Mouse (Mus musculus): ENCODE results near the gene Tspan4. TPM values are rescaled to one million over a fixed set of nuclear protein-coding genes. Genes with fewer than 3 reads are reported as not detected.

Gene Tspan4
- polyA plus RNA-seq, 1 experiment from 2014 or later: 21.2 TPM

DNA sequence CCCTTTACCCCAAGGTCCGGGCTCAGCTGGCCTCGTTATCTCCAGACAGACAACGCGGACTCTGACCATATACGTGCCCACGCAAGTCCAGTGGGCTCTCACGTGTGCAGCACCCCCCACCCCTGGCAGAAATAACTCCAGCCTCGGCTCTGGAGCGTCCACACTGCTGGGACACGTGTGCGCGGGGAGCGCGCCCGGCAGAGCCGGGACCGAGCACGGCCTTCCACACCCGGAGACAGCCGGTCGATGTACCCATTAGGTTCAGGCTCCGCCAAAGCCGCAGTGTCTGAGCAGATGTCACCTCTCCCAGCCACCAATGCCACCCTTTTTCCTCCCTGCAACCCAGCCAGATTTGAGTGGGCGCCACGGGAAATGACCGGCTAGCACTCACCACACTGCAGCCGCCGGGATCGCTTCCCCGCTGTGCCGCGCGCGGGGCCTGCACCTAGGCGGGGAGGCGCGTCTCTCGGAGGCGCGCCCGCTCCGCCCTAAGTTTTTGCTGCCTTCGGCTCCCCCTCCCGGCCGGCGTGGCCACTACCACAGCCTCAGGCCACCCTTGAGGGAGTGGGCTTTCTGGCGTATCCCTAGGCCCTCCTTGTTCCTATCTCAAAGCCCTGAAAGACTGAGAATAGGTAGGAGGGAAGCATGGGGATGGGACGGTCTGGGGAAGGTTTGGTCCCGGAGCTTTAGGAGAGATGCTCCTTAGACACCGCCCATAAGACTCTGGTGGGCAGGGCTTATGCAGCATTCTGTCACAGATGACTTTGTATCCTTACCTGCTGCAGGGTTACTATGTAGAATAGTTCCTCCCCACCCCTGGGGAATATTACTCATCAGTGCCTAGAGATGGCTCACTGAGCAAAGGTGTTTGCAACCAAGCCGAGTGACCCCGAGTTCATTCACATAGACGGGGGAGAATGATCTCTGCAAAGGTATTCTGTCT, 37.6 kb upstream of the Tspan4 start, which contains the start of gene Slc25a22:
Slc25a22 (minus strand) TSS at position 715 of the 943 bp plus-strand sequence.
- peak within 1 kb of the TSS; percentile 88 for H3K4me2 ChIP-seq (ENCODE audit: low read depth, severe bottlenecking)
- no peaks in the 10 kb centered on the region for H3K27me3 ChIP-seq (ENCODE audit: control insufficient read depth, insufficient read depth, low read length)
- peaks cover 18% of the 10 kb centered on the region for H3K4me1 ChIP-seq (ENCODE audit: control insufficient read depth, insufficient read depth, low read length)
- WGBS: 6% methylated on average over 53 of the region's 53 CpGs
- peaks cover 20% of the 10 kb centered on the region for H3K36me3 ChIP-seq (ENCODE audit: control insufficient read depth, insufficient read depth, low read length)
- H3K4me3 ChIP-seq (ENCODE audit: low read depth, low read length): peak within 1 kb of the TSS; percentile 43
- no peaks in the 10 kb centered on the region for H3K9me3 ChIP-seq (ENCODE audit: control insufficient read depth, low read length)
- no peak within 1 kb of the TSS for H3K27ac ChIP-seq (replicated peaks; ENCODE audit: low read depth, low read length)
- DNase-seq (ENCODE audit: low spot score) (peak; percentile 90), ATAC-seq (ENCODE audit: insufficient number of reproducible peaks, low FRiP score, low TSS enrichment, low read depth) (peak; percentile 48)
- H3K9ac ChIP-seq (ENCODE audit: low read length): peak within 1 kb of the TSS; percentile 72

DNA sequence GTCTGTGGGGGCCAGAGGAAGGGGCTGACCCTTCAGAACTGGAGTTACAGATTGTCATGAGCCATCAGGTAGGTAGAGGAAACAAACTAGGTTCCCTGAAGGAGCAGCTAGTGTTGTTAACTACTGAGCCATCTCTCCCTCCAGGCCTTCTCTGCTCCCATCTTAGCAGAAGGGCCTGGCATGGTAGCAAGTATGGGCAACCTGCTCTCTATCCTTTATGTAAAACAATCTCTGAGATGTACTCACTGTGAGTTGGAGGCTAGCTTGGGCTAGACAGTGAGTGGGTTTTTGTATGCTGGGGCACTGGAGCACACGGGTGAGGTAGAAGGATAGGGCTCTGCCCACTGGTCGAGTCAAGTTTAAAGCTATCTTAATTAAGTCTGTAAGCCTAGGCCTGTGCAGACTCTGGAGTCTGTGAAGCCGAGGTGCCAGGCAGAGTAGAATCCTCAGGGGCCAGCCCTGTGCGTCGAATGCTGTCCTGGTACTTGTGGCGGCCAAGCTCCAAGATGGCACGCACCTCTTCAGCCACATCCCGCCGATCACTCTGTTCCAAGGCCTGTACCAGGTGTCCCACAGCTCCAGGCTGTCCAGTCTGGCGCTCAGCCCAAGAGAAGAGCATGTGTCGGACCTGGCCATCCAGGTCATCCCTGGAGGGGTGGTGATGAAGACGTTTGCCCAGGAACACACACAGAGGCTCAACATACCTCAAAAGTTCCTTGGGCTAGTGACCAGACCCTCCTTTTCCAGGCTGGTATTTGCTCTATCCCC, 36.7 kb upstream of the Tspan4 start:
- no peak for ATAC-seq (ENCODE audit: insufficient number of reproducible peaks, low FRiP score, low TSS enrichment, low read depth)

DNA sequence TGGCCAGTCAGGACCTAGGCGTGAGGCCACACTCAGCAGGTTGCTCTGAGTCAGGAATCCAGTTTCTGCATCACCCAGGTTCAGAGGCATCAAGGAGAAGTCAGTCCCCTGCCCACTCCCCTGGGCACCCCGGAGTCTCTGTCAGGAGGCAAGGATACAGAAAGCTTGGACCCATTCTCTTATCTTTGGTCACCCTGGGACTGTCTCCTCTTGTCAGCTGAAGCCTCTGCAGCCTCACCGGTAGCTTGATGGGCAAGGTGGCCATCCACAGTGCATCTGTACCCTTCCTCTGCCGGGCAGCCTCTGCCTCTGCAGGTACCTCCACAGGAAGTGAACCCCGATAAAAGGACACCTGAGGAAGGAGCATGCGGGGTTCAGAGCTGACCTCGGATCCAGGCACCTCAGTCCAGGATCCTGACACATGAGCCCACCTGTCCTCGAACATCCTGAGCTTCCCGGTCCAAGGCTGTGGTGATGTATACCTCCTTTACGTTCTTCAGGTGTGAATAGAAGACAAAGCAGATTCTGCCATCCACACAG, 35.8 kb upstream of the Tspan4 start:
- Histone ChIP-seq H3K9ac (ENCODE audit: low read length) (no peak overlapping the region), H3K36me3 (ENCODE audit: control insufficient read depth, insufficient read depth, low read length) (peaks cover 20% of the 10 kb centered on the region)

More for the DNA sequence above, 36.7 kb upstream of the Tspan4 start:
- Histone ChIP-seq H3K9ac (ENCODE audit: low read length) (no peak overlapping the region), H3K4me3 (ENCODE audit: low read depth, low read length) (no peak overlapping the region), H3K27ac (replicated peaks; ENCODE audit: low read depth, low read length) (no peak overlapping the region), H3K27me3 (ENCODE audit: control insufficient read depth, insufficient read depth, low read length) (no peaks in the 10 kb centered on the region), H3K4me1 (ENCODE audit: control insufficient read depth, insufficient read depth, low read length) (peaks cover 28% of the 10 kb centered on the region), H3K9me3 (ENCODE audit: control insufficient read depth, low read length) (no peaks in the 10 kb centered on the region), H3K36me3 (ENCODE audit: control insufficient read depth, insufficient read depth, low read length) (peaks cover 20% of the 10 kb centered on the region), H3K4me2 (ENCODE audit: low read depth, severe bottlenecking) (no peak overlapping the region)
- WGBS: 94% methylated on average over 12 of the region's 12 CpGs
- DNase-seq (ENCODE audit: low spot score): no peak

DNA sequence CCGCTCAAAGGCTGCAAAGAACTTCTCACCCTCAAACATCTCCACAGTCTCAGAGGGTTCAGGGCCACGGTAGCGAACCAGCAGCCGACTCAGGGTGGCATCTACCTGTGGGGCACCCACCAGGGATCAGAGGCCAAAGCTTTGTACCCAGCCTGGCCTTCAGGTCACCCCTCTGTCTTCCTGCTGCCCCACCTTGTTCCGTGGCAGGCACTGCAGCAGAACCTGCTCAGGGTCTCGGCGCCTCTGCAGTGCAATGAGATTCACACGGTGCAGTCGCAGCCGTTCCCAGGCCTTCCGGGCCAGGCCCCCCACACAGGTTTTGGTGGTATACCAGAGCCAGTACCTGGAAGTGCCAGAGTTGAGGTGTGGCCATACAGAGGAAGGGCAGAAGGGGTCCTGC, 35.2 kb upstream of the Tspan4 start:
- 95% methylated on average over 11 of the region's 11 CpGs for WGBS
- H3K4me1 ChIP-seq (ENCODE audit: control insufficient read depth, insufficient read depth, low read length): peaks cover 23% of the 10 kb centered on the region
- H3K4me2 ChIP-seq (ENCODE audit: low read depth, severe bottlenecking): no peak overlapping the region
- H3K36me3 ChIP-seq (ENCODE audit: control insufficient read depth, insufficient read depth, low read length): peaks cover 20% of the 10 kb centered on the region
- no peak for ATAC-seq (ENCODE audit: insufficient number of reproducible peaks, low FRiP score, low TSS enrichment, low read depth)
- H3K9me3 ChIP-seq (ENCODE audit: control insufficient read depth, low read length): no peaks in the 10 kb centered on the region
- no peak overlapping the region for H3K4me3 ChIP-seq (ENCODE audit: low read depth, low read length)
- no peak overlapping the region for H3K9ac ChIP-seq (ENCODE audit: low read length)
- no peak for DNase-seq (ENCODE audit: low spot score)
- H3K27ac ChIP-seq (replicated peaks; ENCODE audit: low read depth, low read length): no peak overlapping the region
- no peaks in the 10 kb centered on the region for H3K27me3 ChIP-seq (ENCODE audit: control insufficient read depth, insufficient read depth, low read length)

More for the DNA sequence above, 35.8 kb upstream of the Tspan4 start:
- Histone ChIP-seq H3K4me3 (ENCODE audit: low read depth, low read length) (no peak overlapping the region), H3K4me2 (ENCODE audit: low read depth, severe bottlenecking) (no peak overlapping the region), H3K9me3 (ENCODE audit: control insufficient read depth, low read length) (no peaks in the 10 kb centered on the region), H3K4me1 (ENCODE audit: control insufficient read depth, insufficient read depth, low read length) (peaks cover 29% of the 10 kb centered on the region), H3K27me3 (ENCODE audit: control insufficient read depth, insufficient read depth, low read length) (no peaks in the 10 kb centered on the region), H3K27ac (replicated peaks; ENCODE audit: low read depth, low read length) (no peak overlapping the region)
- no peak for DNase-seq (ENCODE audit: low spot score)
- ATAC-seq (ENCODE audit: insufficient number of reproducible peaks, low FRiP score, low TSS enrichment, low read depth): no peak
- 96% methylated on average over 10 of the region's 10 CpGs for WGBS

DNA sequence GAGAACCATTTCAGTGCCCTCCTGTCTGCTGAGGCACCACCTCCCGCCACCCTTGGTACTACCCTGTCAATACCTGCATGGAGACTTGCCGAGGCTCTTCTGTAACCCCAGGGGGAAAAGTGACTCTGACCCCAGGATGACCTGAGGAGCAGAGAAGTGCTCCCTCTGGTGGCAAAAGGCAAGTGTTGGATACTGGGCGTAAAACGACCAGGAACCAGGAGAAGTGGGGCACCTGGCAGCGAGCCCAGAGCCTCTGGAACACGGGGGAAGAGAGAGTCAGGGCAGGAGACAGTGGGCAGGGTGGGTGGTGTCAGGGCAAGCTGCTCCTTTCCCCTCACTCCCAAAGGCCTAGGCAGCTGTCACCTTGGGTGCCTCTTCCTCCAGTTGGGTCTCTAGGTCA, 34.4 kb upstream of the Tspan4 start:
- peaks cover 21% of the 10 kb centered on the region for H3K4me1 ChIP-seq (ENCODE audit: control insufficient read depth, insufficient read depth, low read length)
- no peak overlapping the region for H3K9ac ChIP-seq (ENCODE audit: low read length)
- H3K4me3 ChIP-seq (ENCODE audit: low read depth, low read length): no peak overlapping the region
- 36% methylated on average over 6 of the region's 6 CpGs for WGBS
- peaks cover 20% of the 10 kb centered on the region for H3K36me3 ChIP-seq (ENCODE audit: control insufficient read depth, insufficient read depth, low read length)
- no peak overlapping the region for H3K4me2 ChIP-seq (ENCODE audit: low read depth, severe bottlenecking)
- no peaks in the 10 kb centered on the region for H3K9me3 ChIP-seq (ENCODE audit: control insufficient read depth, low read length)
- DNase-seq (ENCODE audit: low spot score): peak; percentile 51
- no peaks in the 10 kb centered on the region for H3K27me3 ChIP-seq (ENCODE audit: control insufficient read depth, insufficient read depth, low read length)
- ATAC-seq (ENCODE audit: insufficient number of reproducible peaks, low FRiP score, low TSS enrichment, low read depth): no peak
- no peak overlapping the region for H3K27ac ChIP-seq (replicated peaks; ENCODE audit: low read depth, low read length)

DNA sequence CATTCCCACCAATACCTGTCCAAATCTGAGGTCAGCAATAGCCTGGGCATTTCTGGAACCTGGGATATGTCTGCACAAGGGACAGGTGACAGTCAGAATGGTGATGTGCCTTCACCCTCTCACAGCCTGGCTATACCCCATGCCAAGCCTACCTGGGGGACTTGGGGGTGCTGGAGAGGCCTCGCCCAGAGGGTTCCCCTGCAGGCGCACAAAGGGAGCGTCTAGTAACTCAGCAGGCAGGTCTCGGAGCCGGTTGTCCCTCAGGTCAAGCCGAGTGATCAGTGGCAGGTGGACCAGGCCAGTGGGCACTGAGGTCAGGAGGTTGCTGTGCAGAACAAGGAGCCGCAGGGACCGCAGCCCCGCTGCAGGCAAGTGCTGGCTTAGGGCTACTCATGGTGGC, 33.6 kb upstream of the Tspan4 start:
- Histone ChIP-seq H3K27me3 (ENCODE audit: control insufficient read depth, insufficient read depth, low read length) (no peaks in the 10 kb centered on the region), H3K9me3 (ENCODE audit: control insufficient read depth, low read length) (no peaks in the 10 kb centered on the region), H3K4me2 (ENCODE audit: low read depth, severe bottlenecking) (no peak overlapping the region; the same call in 1 of the 2 replicates), H3K36me3 (ENCODE audit: control insufficient read depth, insufficient read depth, low read length) (peaks cover 20% of the 10 kb centered on the region), H3K4me3 (ENCODE audit: low read depth, low read length) (no peak overlapping the region), H3K9ac (ENCODE audit: low read length) (no peak overlapping the region), H3K4me1 (ENCODE audit: control insufficient read depth, insufficient read depth, low read length) (peaks cover 21% of the 10 kb centered on the region), H3K27ac (replicated peaks; ENCODE audit: low read depth, low read length) (no peak overlapping the region)
- 94% methylated on average over 9 of the region's 9 CpGs for WGBS
- DNase-seq (ENCODE audit: low spot score): no peak
- no peak for ATAC-seq (ENCODE audit: insufficient number of reproducible peaks, low FRiP score, low TSS enrichment, low read depth)

DNA sequence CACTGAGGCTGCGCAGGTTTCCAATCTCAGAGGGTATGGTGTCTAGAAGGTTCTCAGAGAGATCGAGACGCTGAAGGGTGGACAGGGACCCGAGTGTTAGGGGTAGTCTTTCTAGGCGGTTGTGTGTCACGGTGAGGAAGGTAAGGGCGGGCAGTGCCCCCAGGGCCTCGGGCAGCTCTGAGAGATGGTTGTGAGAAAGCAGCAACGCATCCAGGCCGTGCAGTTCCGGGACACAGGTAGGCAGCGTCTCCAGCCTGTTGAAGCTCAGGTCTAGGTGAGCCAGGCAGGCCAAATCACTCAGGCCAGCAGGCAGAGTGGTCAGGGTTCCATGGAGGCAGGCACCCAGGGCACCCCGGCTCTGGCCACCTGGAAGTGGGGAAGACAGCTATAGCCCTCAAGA, 32.8 kb upstream of the Tspan4 start:
- Histone ChIP-seq H3K9ac (ENCODE audit: low read length) (0 out of 2 replicates have a peak overlapping the region, but pooled peaks have one; percentile 4), H3K36me3 (ENCODE audit: control insufficient read depth, insufficient read depth, low read length) (peaks cover 20% of the 10 kb centered on the region), H3K27me3 (ENCODE audit: control insufficient read depth, insufficient read depth, low read length) (no peaks in the 10 kb centered on the region), H3K27ac (replicated peaks; ENCODE audit: low read depth, low read length) (no peak overlapping the region), H3K4me1 (ENCODE audit: control insufficient read depth, insufficient read depth, low read length) (peaks cover 19% of the 10 kb centered on the region), H3K4me2 (ENCODE audit: low read depth, severe bottlenecking) (peak overlapping the region; percentile 79), H3K9me3 (ENCODE audit: control insufficient read depth, low read length) (no peaks in the 10 kb centered on the region), H3K4me3 (ENCODE audit: low read depth, low read length) (no peak overlapping the region)
- DNase-seq (ENCODE audit: low spot score) (no peak), ATAC-seq (ENCODE audit: insufficient number of reproducible peaks, low FRiP score, low TSS enrichment, low read depth) (no peak)
- WGBS: 87% methylated on average over 13 of the region's 13 CpGs

All from limb, embryonic 11.5 days (tissue).